Mouse (Mus musculus): Measurements from ENCODE around the gene Rb1. TPM values are rescaled to one million over a fixed set of nuclear protein-coding genes. Genes with fewer than 3 reads are reported as not detected.

Gene Rb1
- polyA plus RNA-seq, 1 experiment from 2014 or later: 37.8 TPM

DNA sequence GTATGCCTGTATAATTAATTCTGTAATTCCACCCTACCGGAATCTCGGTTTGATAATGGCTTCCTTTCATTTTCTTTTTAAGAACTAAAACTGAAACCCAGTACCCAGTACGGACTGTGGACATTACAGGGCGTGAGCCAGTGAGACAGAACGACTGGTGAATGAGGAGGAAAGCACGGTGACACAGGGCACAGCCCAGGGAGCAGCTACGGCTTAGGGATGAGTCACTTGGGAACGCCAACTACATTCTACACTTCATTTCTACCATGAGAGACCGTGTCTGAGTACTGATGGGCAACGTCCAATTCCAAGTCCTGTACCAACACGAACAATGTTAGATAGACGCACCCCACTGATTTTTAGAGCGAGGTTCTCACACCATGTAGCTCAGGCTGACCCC lies 43.3 kb upstream of the Rb1 start:
- no peaks in the 10 kb centered on the region for H3K4me1 ChIP-seq (replicated peaks; ENCODE audit: control insufficient read depth, insufficient read depth, low read length)
- WGBS: 94% methylated on average over 13 of the region's 13 CpGs
- no peaks in the 10 kb centered on the region for H3K9me3 ChIP-seq (ENCODE audit: control insufficient read depth, low read length)
- no peak overlapping the region for H3K27ac ChIP-seq (ENCODE audit: low read depth, low read length)
- H3K27me3 ChIP-seq (ENCODE audit: control insufficient read depth, insufficient read depth, low read length): no peaks in the 10 kb centered on the region
- no peak for ATAC-seq (ENCODE audit: low FRiP score)
- H3K9ac ChIP-seq (ENCODE audit: low read depth, low read length): no peak overlapping the region
- no peak overlapping the region for H3K4me3 ChIP-seq (ENCODE audit: low read depth, low read length)
- DNase-seq (ENCODE audit: low spot score): no peak
- no peak overlapping the region for H3K4me2 ChIP-seq (replicated peaks; ENCODE audit: low read depth, low read length)
- H3K36me3 ChIP-seq (ENCODE audit: control insufficient read depth, insufficient read depth, low read length): peaks cover 7% of the 10 kb centered on the region; the same call in 1 of the 2 replicates

- Histone ChIP-seq H3K36me3 (ENCODE audit: control insufficient read depth, insufficient read depth, low read length) (peaks cover 8% of the 10 kb centered on the region; the same call in 1 of the 2 replicates), H3K4me2 (replicated peaks; ENCODE audit: low read depth, low read length) (no peak overlapping the region), H3K27me3 (ENCODE audit: control insufficient read depth, insufficient read depth, low read length) (no peaks in the 10 kb centered on the region), H3K9ac (ENCODE audit: low read depth, low read length) (no peak overlapping the region), H3K27ac (ENCODE audit: low read depth, low read length) (no peak overlapping the region), H3K4me3 (ENCODE audit: low read depth, low read length) (no peak overlapping the region), H3K4me1 (replicated peaks; ENCODE audit: control insufficient read depth, insufficient read depth, low read length) (no peaks in the 10 kb centered on the region), H3K9me3 (ENCODE audit: control insufficient read depth, low read length) (no peaks in the 10 kb centered on the region)
- DNase-seq (ENCODE audit: low spot score) (no peak), ATAC-seq (ENCODE audit: low FRiP score) (no peak)
- WGBS: 96% methylated on average over 13 of the region's 13 CpGs
Measured at GRCm38 (mm10) chr14:73368221-73368620, 42.6 kb upstream of the Rb1 start.

DNA sequence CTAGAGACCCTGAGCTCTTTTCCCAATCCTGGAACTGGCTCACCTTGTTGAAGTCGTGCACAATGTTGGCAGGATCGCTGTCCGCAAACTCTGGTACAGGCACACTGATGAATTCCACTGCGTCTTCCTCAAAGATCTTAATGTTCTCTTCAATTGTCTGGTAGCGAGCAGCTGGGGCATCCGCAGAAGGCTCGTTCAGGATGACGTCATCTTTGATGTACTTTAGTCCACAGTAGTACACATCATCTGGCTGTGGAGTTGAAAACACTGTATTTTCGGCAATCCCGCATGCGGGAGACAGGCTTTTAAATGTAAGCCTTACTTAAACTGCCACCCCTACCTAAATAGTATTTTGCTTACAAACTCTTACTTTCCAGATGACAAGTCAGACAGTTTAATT lies 40.7 kb upstream of the Rb1 start:
- Histone ChIP-seq H3K9me3 (ENCODE audit: control insufficient read depth, low read length) (no peaks in the 10 kb centered on the region), H3K4me1 (replicated peaks; ENCODE audit: control insufficient read depth, insufficient read depth, low read length) (no peaks in the 10 kb centered on the region), H3K27ac (ENCODE audit: low read depth, low read length) (no peak overlapping the region), H3K27me3 (ENCODE audit: control insufficient read depth, insufficient read depth, low read length) (no peaks in the 10 kb centered on the region), H3K9ac (ENCODE audit: low read depth, low read length) (no peak overlapping the region), H3K36me3 (ENCODE audit: control insufficient read depth, insufficient read depth, low read length) (peaks cover 11% of the 10 kb centered on the region; the same call in 1 of the 2 replicates), H3K4me2 (replicated peaks; ENCODE audit: low read depth, low read length) (no peak overlapping the region), H3K4me3 (ENCODE audit: low read depth, low read length) (no peak overlapping the region)
- DNase-seq (ENCODE audit: low spot score) (no peak), ATAC-seq (ENCODE audit: low FRiP score) (no peak)
- 94% methylated on average over 11 of the region's 11 CpGs for WGBS

GRCm38 (mm10) chr14:73363782-73364181 lies 38.2 kb upstream of the Rb1 start:
- 94% methylated on average over 11 of the region's 11 CpGs for WGBS
- H3K4me3 ChIP-seq (ENCODE audit: low read depth, low read length): no peak overlapping the region
- H3K36me3 ChIP-seq (ENCODE audit: control insufficient read depth, insufficient read depth, low read length): peaks cover 11% of the 10 kb centered on the region; the same call in 1 of the 2 replicates
- H3K27me3 ChIP-seq (ENCODE audit: control insufficient read depth, insufficient read depth, low read length): no peaks in the 10 kb centered on the region
- no peak overlapping the region for H3K9ac ChIP-seq (ENCODE audit: low read depth, low read length)
- H3K4me1 ChIP-seq (replicated peaks; ENCODE audit: control insufficient read depth, insufficient read depth, low read length): no peaks in the 10 kb centered on the region
- no peak overlapping the region for H3K4me2 ChIP-seq (replicated peaks; ENCODE audit: low read depth, low read length)
- ATAC-seq (ENCODE audit: low FRiP score): no peak
- no peak overlapping the region for H3K27ac ChIP-seq (ENCODE audit: low read depth, low read length)
- no peaks in the 10 kb centered on the region for H3K9me3 ChIP-seq (ENCODE audit: control insufficient read depth, low read length)
- DNase-seq (ENCODE audit: low spot score): no peak

- WGBS: 95% methylated on average over 8 of the region's 8 CpGs
- H3K36me3 ChIP-seq (ENCODE audit: control insufficient read depth, insufficient read depth, low read length): 0 out of 2 replicates have a peak, but pooled peaks cover 2% of the 10 kb centered on the region
- H3K4me2 ChIP-seq (replicated peaks; ENCODE audit: low read depth, low read length): no peak overlapping the region
- ATAC-seq (ENCODE audit: low FRiP score) (no peak), DNase-seq (ENCODE audit: low spot score) (no peak)
- H3K27ac ChIP-seq (ENCODE audit: low read depth, low read length): no peak overlapping the region
- H3K9ac ChIP-seq (ENCODE audit: low read depth, low read length): no peak overlapping the region
- no peaks in the 10 kb centered on the region for H3K4me1 ChIP-seq (replicated peaks; ENCODE audit: control insufficient read depth, insufficient read depth, low read length)
- H3K4me3 ChIP-seq (ENCODE audit: low read depth, low read length): no peak overlapping the region
- no peaks in the 10 kb centered on the region for H3K9me3 ChIP-seq (ENCODE audit: control insufficient read depth, low read length)
- H3K27me3 ChIP-seq (ENCODE audit: control insufficient read depth, insufficient read depth, low read length): no peaks in the 10 kb centered on the region
Measured at GRCm38 (mm10) chr14:73354700-73355099, 29.1 kb upstream of the Rb1 start.

DNA sequence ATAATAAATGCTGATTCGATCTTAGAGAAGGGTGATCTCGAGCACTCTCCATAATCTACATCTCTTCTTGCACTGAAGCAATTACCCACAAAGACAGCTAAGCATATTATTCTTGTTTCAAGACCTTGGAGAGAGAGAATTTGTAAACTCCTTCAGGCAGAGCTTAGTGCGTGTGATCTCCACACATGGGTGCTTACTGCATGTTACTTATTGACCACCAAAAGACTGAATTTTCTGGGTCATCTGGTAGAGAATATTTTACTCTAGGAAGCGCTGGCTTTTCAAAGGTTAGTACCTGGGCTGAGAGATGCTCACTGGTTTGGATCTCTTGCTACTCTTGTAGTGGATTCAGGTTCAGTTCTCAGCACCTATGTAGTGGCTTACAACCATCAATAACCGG lies 25.5 kb upstream of the Rb1 start:
- H3K4me2 ChIP-seq (replicated peaks; ENCODE audit: low read depth, low read length): no peak overlapping the region
- no peaks in the 10 kb centered on the region for H3K4me1 ChIP-seq (replicated peaks; ENCODE audit: control insufficient read depth, insufficient read depth, low read length)
- H3K27me3 ChIP-seq (ENCODE audit: control insufficient read depth, insufficient read depth, low read length): no peaks in the 10 kb centered on the region
- 93% methylated on average over 5 of the region's 5 CpGs for WGBS
- no peak overlapping the region for H3K27ac ChIP-seq (ENCODE audit: low read depth, low read length)
- DNase-seq (ENCODE audit: low spot score) (no peak), ATAC-seq (ENCODE audit: low FRiP score) (no peak)
- H3K4me3 ChIP-seq (ENCODE audit: low read depth, low read length): no peak overlapping the region
- H3K36me3 ChIP-seq (ENCODE audit: control insufficient read depth, insufficient read depth, low read length): no peaks in the 10 kb centered on the region
- H3K9ac ChIP-seq (ENCODE audit: low read depth, low read length): no peak overlapping the region
- no peaks in the 10 kb centered on the region for H3K9me3 ChIP-seq (ENCODE audit: control insufficient read depth, low read length)

GRCm38 (mm10) chr14:73350029-73350428 lies 24.4 kb upstream of the Rb1 start:
- ATAC-seq (ENCODE audit: low FRiP score) (no peak), DNase-seq (ENCODE audit: low spot score) (no peak)
- H3K9me3 ChIP-seq (ENCODE audit: control insufficient read depth, low read length): no peaks in the 10 kb centered on the region
- H3K4me3 ChIP-seq (ENCODE audit: low read depth, low read length): no peak overlapping the region
- no peak overlapping the region for H3K27ac ChIP-seq (ENCODE audit: low read depth, low read length)
- no peak overlapping the region for H3K4me2 ChIP-seq (replicated peaks; ENCODE audit: low read depth, low read length)
- H3K36me3 ChIP-seq (ENCODE audit: control insufficient read depth, insufficient read depth, low read length): no peaks in the 10 kb centered on the region
- H3K27me3 ChIP-seq (ENCODE audit: control insufficient read depth, insufficient read depth, low read length): no peaks in the 10 kb centered on the region
- no peak overlapping the region for H3K9ac ChIP-seq (ENCODE audit: low read depth, low read length)
- WGBS: 50% methylated on average over 1 of the region's 1 CpGs
- no peaks in the 10 kb centered on the region for H3K4me1 ChIP-seq (replicated peaks; ENCODE audit: control insufficient read depth, insufficient read depth, low read length)

DNA sequence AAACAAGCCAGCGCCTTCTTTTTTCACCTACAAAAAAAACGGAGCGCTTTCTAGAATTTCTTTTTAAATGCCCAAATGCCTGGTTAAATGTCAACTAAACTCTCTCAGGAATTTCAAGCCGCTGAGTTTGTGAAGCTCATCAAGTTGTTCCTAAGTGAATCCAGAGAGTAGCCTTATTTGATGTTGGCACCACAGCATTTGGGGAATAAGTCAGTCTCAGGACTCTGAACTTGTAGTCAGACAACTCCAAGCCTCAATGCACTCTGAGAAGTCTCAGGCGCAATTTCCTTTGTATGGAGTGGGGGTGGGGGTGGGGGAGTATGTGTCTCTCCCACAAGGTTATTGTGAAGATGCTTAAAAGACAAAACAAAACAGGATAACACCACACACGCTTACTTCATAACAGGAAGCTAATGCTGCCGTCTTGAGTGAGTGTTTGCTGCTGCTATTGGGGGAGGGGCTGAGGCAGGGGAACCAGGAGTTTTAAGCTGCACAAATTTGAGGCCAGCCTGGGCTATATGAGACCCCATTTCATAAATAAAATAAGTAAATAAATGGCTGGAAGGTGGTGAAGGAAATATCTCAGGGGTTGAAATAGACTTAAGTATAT lies 23.5 kb upstream of the Rb1 start:
- Histone ChIP-seq H3K27me3 (ENCODE audit: control insufficient read depth, insufficient read depth, low read length) (no peaks in the 10 kb centered on the region), H3K27ac (ENCODE audit: low read depth, low read length) (no peak overlapping the region), H3K36me3 (ENCODE audit: control insufficient read depth, insufficient read depth, low read length) (no peaks in the 10 kb centered on the region), H3K9ac (ENCODE audit: low read depth, low read length) (no peak overlapping the region), H3K4me3 (ENCODE audit: low read depth, low read length) (no peak overlapping the region), H3K4me2 (replicated peaks; ENCODE audit: low read depth, low read length) (no peak overlapping the region), H3K4me1 (replicated peaks; ENCODE audit: control insufficient read depth, insufficient read depth, low read length) (no peaks in the 10 kb centered on the region), H3K9me3 (ENCODE audit: control insufficient read depth, low read length) (no peaks in the 10 kb centered on the region)
- DNase-seq (ENCODE audit: low spot score) (peak; percentile 14), ATAC-seq (ENCODE audit: low FRiP score) (no peak)
- WGBS: 62% methylated on average over 7 of the region's 7 CpGs

DNA sequence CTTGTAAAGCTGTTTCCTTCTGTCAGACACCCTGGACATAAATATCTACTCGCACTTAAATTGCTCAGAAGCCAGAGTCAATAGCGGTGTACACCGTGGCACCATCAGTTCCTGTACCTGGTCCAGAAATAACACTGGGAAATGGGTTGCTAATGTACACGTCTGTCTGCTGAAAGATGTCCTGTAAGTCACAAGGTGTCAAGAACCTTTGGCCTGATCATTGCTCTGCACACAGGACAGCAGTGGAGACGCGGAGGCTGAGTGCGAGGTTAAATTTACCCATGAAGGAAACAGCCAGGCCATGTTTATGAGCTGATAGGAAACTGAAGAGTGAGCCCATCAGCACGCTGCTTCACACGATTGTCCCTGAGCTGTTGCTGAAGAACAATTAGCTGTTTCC lies 21.7 kb upstream of the Rb1 start:
- Histone ChIP-seq H3K4me1 (replicated peaks; ENCODE audit: control insufficient read depth, insufficient read depth, low read length) (no peaks in the 10 kb centered on the region), H3K9me3 (ENCODE audit: control insufficient read depth, low read length) (no peaks in the 10 kb centered on the region), H3K27me3 (ENCODE audit: control insufficient read depth, insufficient read depth, low read length) (no peaks in the 10 kb centered on the region), H3K4me2 (replicated peaks; ENCODE audit: low read depth, low read length) (no peak overlapping the region), H3K27ac (ENCODE audit: low read depth, low read length) (no peak overlapping the region), H3K36me3 (ENCODE audit: control insufficient read depth, insufficient read depth, low read length) (no peaks in the 10 kb centered on the region), H3K4me3 (ENCODE audit: low read depth, low read length) (no peak overlapping the region), H3K9ac (ENCODE audit: low read depth, low read length) (no peak overlapping the region)
- no peak for DNase-seq (ENCODE audit: low spot score)
- no peak for ATAC-seq (ENCODE audit: low FRiP score)
- WGBS: 89% methylated on average over 9 of the region's 9 CpGs
